Mouse (Mus musculus): Measurements from ENCODE around the gene Zc3h4. TPM values are rescaled to one million over a fixed set of nuclear protein-coding genes. Genes with fewer than 3 reads are reported as not detected.

Zc3h4 gene
- total and polyA plus RNA-seq, 3 experiments: 32.9 to 71.8 (median 59.4) TPM

DNA sequence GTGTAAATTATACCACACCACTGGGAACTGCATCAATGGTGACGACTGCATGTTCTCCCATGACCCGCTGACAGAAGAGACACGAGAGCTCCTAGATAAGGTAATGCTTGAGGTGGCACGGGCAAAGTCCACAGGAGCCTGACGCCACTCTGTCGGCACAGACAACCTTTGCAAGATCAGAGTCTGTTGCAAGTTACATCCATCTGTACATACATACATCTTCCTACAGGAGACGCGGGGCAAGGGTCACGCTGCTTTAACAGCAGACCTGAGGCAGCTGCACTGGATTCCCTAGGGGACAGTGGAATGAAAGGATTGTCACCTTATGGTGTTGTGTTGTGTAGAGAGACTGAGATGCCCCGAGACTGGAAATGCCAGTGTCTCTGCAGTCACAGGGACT lies 25.0 kb downstream of the Zc3h4 start:
- Histone ChIP-seq H3K4me3 (ENCODE audit: control insufficient read depth in 1 of 2, insufficient read depth in 1 of 2, low read depth in 2 of 2, low read length in 2 of 2) (no peak overlapping the region), H3K9ac (ENCODE audit: control insufficient read depth, low read depth, low read length, poor library complexity, severe bottlenecking) (no peak overlapping the region), H3K36me3 (ENCODE audit: control insufficient read depth in 1 of 2, insufficient read depth in 2 of 2, low read length in 2 of 2) (peaks cover 0 to 23% of the 10 kb centered on the region in 2 experiments; a peak in 2 of 4 replicates), H3K4me1 (ENCODE audit: control insufficient read depth in 1 of 2, insufficient read depth in 2 of 2, low read length in 2 of 2) (no peaks in the 10 kb centered on the region), H3K9me3 (replicated peaks; ENCODE audit: insufficient read depth, low read length) (no peaks in the 10 kb centered on the region), H3K27me3 (ENCODE audit: control insufficient read depth in 1 of 2, insufficient read depth in 2 of 2, low read length in 2 of 2) (no peaks in the 10 kb centered on the region), H3K27ac (ENCODE audit: control insufficient read depth, low read depth, low read length) (no peak overlapping the region), H3K79me2 (ENCODE audit: control insufficient read depth, insufficient read depth, low read length, poor library complexity) (no peaks in the 10 kb centered on the region)
- DNase-seq (ENCODE audit: low read depth, low spot score): no peak
- TF ChIP-seq CHD2 (IDR thresholded peaks at IDR 0.05; ENCODE audit: low read length) (no peak), MXI1 (IDR thresholded peaks at IDR 0.05; ENCODE audit: low read depth, low read length) (no peak), E2F4 (IDR thresholded peaks at IDR 0.05; ENCODE audit: borderline replicate concordance, low read depth, low read length) (no peak), MYB (IDR thresholded peaks at IDR 0.05; ENCODE audit: low read depth, low read length) (no peak), CHD1 (IDR thresholded peaks at IDR 0.05; ENCODE audit: low read depth, low read length) (no peak), JUND (IDR thresholded peaks at IDR 0.05; ENCODE audit: low read depth, low read length) (no peak), MAFK (IDR thresholded peaks at IDR 0.05; ENCODE audit: borderline replicate concordance, low read depth, low read length) (no peak)

DNA sequence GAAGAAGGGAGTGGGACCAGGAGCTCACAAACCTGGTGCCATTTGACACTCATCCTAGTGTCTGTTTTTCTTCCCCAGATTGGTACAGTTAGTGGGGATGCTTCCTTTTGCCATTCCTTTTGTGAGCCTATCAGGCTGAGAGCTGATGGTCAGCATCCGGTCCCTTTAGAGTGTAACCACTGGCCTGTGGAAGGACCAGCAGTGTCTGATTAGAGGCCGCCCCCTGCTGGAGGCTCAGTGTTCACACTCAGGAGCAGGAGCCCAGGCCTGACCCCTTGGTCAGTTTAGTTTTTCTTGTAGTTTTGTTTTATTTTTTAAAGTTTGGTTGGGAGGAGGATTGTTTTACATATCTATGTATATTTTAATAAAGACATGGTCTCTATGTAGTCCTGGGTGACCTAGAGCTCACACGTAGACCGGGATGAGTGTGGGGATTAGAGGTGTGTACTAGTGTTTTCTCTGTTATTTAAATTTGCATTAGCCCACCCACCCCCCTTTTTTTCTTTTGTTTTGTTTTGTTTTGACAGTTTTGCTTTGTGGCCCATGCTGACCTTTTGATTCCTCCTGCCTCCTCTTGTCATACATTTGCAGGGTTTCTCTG lies 25.5 kb downstream of the Zc3h4 start:
- Histone ChIP-seq H3K9ac (ENCODE audit: control insufficient read depth, low read depth, low read length, poor library complexity, severe bottlenecking) (no peak overlapping the region), H3K27me3 (ENCODE audit: control insufficient read depth in 1 of 2, insufficient read depth in 2 of 2, low read length in 2 of 2) (no peaks in the 10 kb centered on the region), H3K9me3 (replicated peaks; ENCODE audit: insufficient read depth, low read length) (no peaks in the 10 kb centered on the region), H3K4me3 (ENCODE audit: control insufficient read depth in 1 of 2, insufficient read depth in 1 of 2, low read depth in 2 of 2, low read length in 2 of 2) (no peak overlapping the region), H3K4me1 (ENCODE audit: control insufficient read depth in 1 of 2, insufficient read depth in 2 of 2, low read length in 2 of 2) (no peaks in the 10 kb centered on the region), H3K36me3 (ENCODE audit: control insufficient read depth in 1 of 2, insufficient read depth in 2 of 2, low read length in 2 of 2) (peaks cover 0 to 23% of the 10 kb centered on the region in 2 experiments; a peak in 2 of 4 replicates), H3K27ac (ENCODE audit: control insufficient read depth, low read depth, low read length) (no peak overlapping the region), H3K79me2 (ENCODE audit: control insufficient read depth, insufficient read depth, low read length, poor library complexity) (no peaks in the 10 kb centered on the region)
- TF ChIP-seq HCFC1 (IDR thresholded peaks at IDR 0.05; ENCODE audit: low read depth, low read length) (no peak), GATA1 (IDR thresholded peaks at IDR 0.05; ENCODE audit: low read depth, low read length) (no peak), CTCF (IDR thresholded peaks at IDR 0.05 in 2 of 3, conservative IDR thresholded peaks at IDR 0.05 in 1 of 3; ENCODE audit: control insufficient read depth in 1 of 3, insufficient read depth in 1 of 3, low read depth in 2 of 3, low read length in 3 of 3, poor library complexity in 1 of 3, severe bottlenecking in 1 of 3) (peak; percentile 59 to 85 (median 70)), SIN3A (IDR thresholded peaks at IDR 0.05; ENCODE audit: low read length) (no peak), POLR2AphosphoS2 (IDR thresholded peaks at IDR 0.05; ENCODE audit: low read length) (no peak), ZC3H11A (IDR thresholded peaks at IDR 0.05; ENCODE audit: low read depth, low read length) (peak; percentile 57), ZKSCAN1 (IDR thresholded peaks at IDR 0.05; ENCODE audit: low read depth, low read length) (no peak), ETS1 (IDR thresholded peaks at IDR 0.05; ENCODE audit: low read depth, low read length) (no peak), CHD2 (IDR thresholded peaks at IDR 0.05; ENCODE audit: low read length) (no peak), JUND (IDR thresholded peaks at IDR 0.05; ENCODE audit: low read depth, low read length) (no peak), E2F4 (IDR thresholded peaks at IDR 0.05; ENCODE audit: borderline replicate concordance, low read depth, low read length) (no peak), POLR2A (IDR thresholded peaks at IDR 0.05; ENCODE audit: control insufficient read depth in 1 of 2, insufficient read depth in 1 of 2, low read depth in 1 of 2, low read length in 2 of 2, poor library complexity in 1 of 2) (no peak), NELFE (IDR thresholded peaks at IDR 0.05; ENCODE audit: low read depth, low read length) (no peak), ZNF384 (IDR thresholded peaks at IDR 0.05; ENCODE audit: low read depth, low read length) (no peak), KAT2A (conservative IDR thresholded peaks at IDR 0.05; ENCODE audit: low read depth, low read length) (no peak), USF2 (IDR thresholded peaks at IDR 0.05; ENCODE audit: borderline replicate concordance in 1 of 2, insufficient read depth in 1 of 2, low read depth in 1 of 2, low read length in 2 of 2) (no peak), RAD21 (IDR thresholded peaks at IDR 0.05; ENCODE audit: low read depth, low read length) (peak; percentile 54), POLR2AphosphoS5 (IDR thresholded peaks at IDR 0.05; ENCODE audit: borderline replicate concordance, low read depth, low read length) (no peak), SMC3 (IDR thresholded peaks at IDR 0.05; ENCODE audit: low read depth, low read length) (peak; percentile 74), MXI1 (IDR thresholded peaks at IDR 0.05; ENCODE audit: low read depth, low read length) (no peak), GABPA (IDR thresholded peaks at IDR 0.05; ENCODE audit: low read depth, low read length) (no peak), NRF1 (IDR thresholded peaks at IDR 0.05; ENCODE audit: insufficient read depth, low read depth, low read length, poor library complexity, severe bottlenecking) (no peak), TCF12 (IDR thresholded peaks at IDR 0.05; ENCODE audit: low read depth, low read length) (no peak), MAX (IDR thresholded peaks at IDR 0.05; ENCODE audit: low read length) (no peak), RCOR1 (IDR thresholded peaks at IDR 0.05; ENCODE audit: low read depth, low read length) (no peak)
- peak; percentile 41 for DNase-seq (ENCODE audit: low read depth, low spot score)
